Mouse (Mus musculus): Measurements from ENCODE around the gene Rab10.

- TF ChIP-seq CTCF (IDR thresholded peaks at IDR 0.05; ENCODE audit: extremely low read depth, insufficient read depth, insufficient read length, insufficient replicate concordance): no peak
- TF ChIP-seq POLR2A (IDR thresholded peaks at IDR 0.05; ENCODE audit: low read depth, low read length): no peak
These were observed 2.2 kb downstream of the Rab10 start for GRCm38 (mm10) chr12:3307587-3307986.

Measured in spleen, adult 2 months (tissue).